Mouse (Mus musculus) cerebellum, adult 18-20 months (tissue): ENCODE measurements at regions not wholly inside any gene's neighbourhood (a gene's known extent, or its start where the extent isn't known, plus 50 kb on each side); places are given as distances from the start of the nearest gene placed in this dataset.

Source experiments
- DNase-seq, 2 experiments: peaks; one replicate each; pipeline ENCODE4 v3.0.0; 2021

DNA sequence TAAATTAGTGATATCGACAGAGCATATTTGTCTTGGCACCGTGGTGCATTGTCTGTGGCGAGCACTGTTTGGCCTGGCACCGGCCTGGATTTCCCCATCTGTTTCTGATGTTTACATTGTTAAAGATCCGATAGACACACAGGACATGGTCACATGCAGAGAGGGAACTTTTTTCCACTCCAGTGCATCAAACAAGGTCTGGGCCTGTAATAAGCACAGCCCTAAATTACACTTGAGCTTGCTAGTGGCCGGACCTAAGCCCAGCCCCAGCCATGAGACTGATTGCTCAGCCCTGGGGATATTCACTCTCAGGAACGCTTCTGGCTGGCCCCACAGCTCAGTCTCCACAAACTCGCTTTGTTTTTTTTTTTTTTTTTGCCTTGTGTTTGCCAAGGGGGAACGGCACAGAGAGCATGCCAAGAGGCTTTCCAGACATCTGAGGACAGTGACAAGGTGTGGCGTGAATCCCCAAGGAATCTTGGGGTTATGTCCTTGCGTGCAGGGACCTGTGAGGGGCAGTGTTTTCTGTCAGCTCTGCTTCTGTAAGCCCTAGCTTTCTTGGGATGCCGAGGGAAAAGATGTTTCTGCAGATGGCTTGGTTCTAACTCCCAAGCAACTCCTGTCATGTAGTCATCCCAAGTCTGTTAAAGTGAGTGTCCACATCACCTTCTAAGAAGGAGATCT, 147.3 kb downstream of the Slc4a3 start:
- peak; percentile 31 to 49 for DNase-seq

DNA sequence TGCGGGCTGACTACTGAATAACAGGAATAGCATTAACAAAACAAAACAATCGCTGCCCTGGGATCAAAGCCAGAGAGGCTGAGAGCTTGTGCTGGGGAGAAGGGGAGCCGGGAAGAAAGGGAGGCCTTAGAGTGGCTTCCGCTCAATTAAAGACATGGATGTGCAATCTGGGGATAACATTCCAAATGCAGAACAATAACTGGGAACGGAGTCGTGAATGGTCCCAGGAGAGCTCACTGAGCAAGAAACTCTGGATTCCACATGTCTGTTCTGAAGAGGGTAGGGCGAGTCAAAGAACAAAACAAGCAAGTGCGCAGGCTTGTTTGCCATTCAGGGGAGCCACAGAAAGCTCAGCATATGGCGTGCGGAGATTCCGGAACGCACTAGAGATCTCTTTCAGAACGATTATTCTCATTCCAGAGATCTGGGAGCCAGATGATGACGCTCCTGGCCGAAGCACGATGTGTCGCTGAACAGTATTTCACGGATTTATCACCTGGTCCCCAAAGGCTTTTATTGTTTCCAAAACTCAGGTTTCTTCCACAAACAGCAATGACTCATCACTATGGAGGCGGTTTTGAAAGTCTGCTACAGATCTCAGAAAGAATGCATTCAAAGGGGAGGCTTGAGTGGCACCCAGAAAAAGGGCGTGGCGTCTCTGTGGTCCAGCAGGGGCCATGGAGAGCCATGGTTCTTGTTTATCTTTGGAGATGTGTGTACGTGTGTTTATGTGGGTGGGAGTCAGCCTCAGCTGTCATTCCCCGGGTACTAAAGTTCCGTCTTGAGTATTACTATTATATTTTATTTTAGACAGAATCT, 159.0 kb downstream of the Slc4a3 start:
- no peak for DNase-seq

GRCm38 (mm10) chr1:75706126-75706525, 160.1 kb downstream of the Slc4a3 start:
- DNase-seq = no peak

DNA sequence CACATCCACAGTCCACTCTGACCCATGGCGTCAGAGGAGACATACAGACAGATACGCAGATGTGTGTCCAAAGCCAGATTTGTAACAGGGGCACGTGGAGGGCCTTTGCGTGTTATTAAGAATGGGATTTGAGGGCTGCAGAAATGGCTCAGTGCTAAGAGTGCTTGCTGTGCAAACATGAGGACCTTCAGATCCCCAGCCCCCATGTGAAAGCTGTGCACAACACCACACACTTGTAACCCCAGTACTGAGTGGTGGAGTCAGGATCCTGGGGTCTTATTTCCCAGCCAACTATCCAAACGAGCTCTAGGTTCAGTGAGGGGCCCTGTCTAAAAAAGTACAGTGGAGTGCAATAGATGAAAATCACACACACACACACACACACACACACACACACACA, 177.4 kb downstream of the Slc4a3 start:
- no peak for DNase-seq

- no peak for DNase-seq
These were observed 179.3 kb downstream of the Slc4a3 start for GRCm38 (mm10) chr1:75725329-75725728.

DNA sequence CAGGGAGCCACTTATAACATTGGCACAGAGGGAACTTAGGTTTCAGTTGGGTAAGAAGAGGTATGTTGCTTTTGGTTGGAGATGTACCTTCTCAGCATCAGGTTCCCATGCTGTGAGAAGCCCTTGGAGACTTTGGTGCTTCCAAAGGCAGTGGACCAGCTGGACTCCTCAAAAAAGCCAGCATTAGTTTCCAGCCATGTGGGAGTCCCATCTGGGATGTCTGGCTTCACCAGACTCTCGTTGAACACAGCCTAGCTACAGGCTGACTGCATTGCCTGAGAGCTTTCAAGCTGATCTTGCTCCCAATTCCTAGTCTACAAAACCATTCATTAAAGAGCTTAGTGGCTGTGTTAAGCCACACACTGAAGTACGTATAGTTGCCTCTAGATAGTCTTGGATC, 182.8 kb downstream of the Slc4a3 start:
- no peak for DNase-seq

DNA sequence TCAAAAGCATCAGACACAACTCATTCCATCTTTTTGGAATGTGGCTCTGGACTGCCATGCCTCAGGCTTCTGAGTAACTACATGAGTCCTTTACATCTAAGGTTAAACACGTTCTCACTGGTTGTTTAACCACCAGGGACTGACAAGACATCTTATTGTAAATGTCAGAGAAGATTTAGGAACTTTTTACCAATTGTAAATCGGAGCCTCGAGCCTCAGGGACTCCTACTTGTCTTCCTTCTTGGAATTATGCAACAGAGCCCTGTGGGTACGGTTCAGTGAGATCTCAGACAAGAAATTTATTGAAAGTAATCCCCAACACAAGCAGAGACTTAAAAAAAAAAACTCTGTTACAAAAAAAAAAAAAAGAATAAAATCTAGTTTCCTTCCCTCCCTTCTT, 187.7 kb downstream of the Slc4a3 start:
- no peak for DNase-seq

DNA sequence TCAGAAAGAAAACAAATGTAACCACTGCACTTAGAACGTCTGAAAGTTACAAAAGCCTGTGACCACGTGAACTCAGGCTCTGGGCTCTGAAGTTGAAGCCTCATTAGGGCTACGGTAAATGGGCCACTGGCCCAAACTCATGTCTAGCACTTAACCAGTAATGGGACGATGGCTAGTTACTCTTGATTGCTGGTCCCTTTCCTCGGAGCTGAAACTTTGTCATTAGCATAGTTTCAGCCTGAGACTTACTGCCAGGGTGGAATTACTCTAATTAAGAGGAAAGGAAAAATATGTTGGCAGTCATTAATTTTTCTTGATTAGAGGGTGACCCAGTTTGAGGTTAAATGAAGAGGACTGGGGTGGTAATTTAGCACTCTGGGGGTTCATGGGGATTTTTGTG, 192.6 kb downstream of the Slc4a3 start:
- no peak for DNase-seq

GRCm38 (mm10) chr1:75749665-75750221, 203.7 kb downstream of the Slc4a3 start:
- DNase-seq = no peak

GRCm38 (mm10) chr1:75772131-75772530, 226.1 kb downstream of the Slc4a3 start:
- no peak for DNase-seq

DNA sequence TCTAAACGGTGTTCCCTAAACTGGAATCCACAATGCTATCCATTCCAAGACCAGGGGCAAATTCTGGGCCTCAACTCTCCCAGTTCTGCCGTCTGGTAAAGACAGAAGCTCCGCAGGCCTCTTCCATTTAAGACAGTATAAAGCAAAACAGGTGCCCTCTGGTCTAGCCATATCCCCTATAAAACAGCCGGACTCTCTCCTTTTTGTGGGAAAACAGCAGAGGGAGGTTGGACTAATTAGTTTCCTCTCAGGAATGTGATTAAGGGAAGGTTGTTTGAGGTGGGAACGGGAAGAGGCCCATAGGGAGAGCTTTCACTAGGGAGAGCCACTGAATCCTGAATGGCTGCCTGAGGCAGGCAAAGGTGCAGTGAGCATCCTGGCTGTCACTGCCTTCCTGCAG, 226.9 kb downstream of the Slc4a3 start:
- DNase-seq = no peak

- no peak for DNase-seq
These were observed 232.8 kb downstream of the Slc4a3 start for GRCm38 (mm10) chr1:75778889-75779288.

- DNase-seq = no peak
These were observed 237.1 kb downstream of the Slc4a3 start for GRCm38 (mm10) chr1:75783206-75783605.

- DNase-seq = peak in 1 of 2 experiments; percentile 1
These were observed 240.2 kb downstream of the Slc4a3 start for GRCm38 (mm10) chr1:75786173-75786820.

GRCm38 (mm10) chr1:75791509-75791908, 245.4 kb downstream of the Slc4a3 start:
- DNase-seq = no peak

DNA sequence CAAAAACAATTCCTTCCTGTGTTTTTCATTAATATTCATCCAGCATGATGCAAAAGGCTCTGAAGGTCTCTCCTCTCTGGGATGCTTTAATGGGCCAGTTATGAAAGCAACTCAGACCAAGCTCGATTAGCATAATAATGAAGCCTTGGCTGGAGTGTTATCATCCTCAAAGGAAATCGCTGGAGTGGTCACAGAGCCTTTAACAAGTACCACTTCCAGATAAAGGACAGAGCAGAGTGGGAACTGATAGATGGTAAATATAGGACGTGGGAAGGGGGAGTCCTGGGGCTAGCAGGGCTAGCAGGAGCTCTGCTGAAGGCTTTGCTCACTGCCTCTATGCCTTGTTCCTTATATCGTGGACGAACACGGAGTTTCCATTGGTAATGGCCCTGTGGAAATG, 251.7 kb downstream of the Slc4a3 start:
- no peak for DNase-seq

DNA sequence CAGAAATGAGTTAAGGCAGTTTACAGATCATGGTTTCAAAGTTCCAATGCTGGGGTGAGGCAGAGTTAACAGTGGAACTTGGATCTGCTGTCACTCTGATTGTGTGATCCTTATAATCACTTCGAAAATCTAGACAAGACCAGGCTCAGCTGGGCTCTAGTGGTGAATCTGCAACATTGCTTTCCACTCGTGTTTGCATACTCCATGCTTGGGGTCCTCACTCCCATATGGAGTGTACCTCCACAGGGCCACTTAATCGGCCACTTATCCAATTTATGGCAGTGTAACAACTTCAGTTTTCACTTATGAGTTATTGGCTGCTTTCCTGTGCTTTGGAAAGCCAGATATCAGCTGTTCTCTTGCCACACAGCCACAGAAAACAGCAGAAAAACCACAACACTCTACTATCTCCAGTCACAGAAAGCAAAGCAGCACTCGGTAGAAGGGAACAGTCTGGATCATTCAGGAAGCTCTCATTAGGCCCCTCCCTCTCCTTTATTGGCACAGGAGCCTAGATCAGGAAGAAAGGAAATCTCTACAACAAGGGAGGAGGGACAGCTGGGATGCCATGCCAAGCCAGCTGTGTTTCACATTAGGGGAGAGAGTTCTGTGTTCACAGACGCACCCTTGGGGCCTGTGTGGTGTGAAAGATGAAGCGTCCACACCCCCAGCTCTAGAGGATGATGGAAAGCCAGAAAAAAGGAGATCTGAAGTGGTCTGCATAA, 252.5 kb downstream of the Slc4a3 start:
- no peak for DNase-seq

DNA sequence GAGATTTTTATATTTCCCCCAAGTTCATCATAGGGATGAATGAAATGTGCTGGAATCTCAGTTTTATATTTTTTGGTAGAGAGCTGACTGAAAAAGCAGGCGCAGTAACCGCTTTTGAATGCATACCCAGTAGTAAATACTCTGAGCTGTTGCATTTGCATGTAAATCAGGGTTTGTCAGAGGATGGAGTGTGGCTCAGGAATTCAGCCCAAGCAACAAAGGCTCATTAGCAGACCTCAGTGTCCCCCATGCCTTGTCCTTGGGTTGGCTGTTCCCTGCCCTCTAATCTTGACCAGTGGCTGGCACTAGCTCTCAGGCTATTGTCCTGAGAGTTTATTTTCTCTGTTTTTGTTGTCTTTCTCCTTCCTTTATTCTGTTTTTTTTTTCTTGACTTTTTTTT, 258.4 kb downstream of the Slc4a3 start:
- no peak for DNase-seq

- no peak for DNase-seq
These were observed 266.4 kb downstream of the Slc4a3 start for GRCm38 (mm10) chr1:75812471-75812870.

GRCm38 (mm10) chr1:75826202-75826601, 280.1 kb downstream of the Slc4a3 start:
- DNase-seq = peak; percentile 13 to 15

GRCm38 (mm10) chr1:75833071-75833830, 287.2 kb downstream of the Slc4a3 start:
- DNase-seq = no peak

- DNase-seq = no peak
These were observed 288.3 kb downstream of the Slc4a3 start for GRCm38 (mm10) chr1:75834361-75834760.
